Mouse (Mus musculus): Measurements from ENCODE around the gene Urb2. TPM values are rescaled to one million over a fixed set of nuclear protein-coding genes. Genes with fewer than 3 reads are reported as not detected.
A peak's percentile ranks its signal among the peaks of the same experiment; 100 is the strongest.

The Urb2 gene
- 1 to 10 TPM; 6.7 to 7.2 TPM for total RNA-seq (2021)
- long read RNA-seq, experiment 1, partial matches to known transcripts = 0 of 2 reads
- long read RNA-seq, experiment 1, other reads (novel, unspliced or antisense) = 2 of 2 reads
- long read RNA-seq, experiment 2, partial matches to known transcripts = 2 of 3 reads
- long read RNA-seq, experiment 2, other reads (novel, unspliced or antisense) = 1 of 3 reads

DNA sequence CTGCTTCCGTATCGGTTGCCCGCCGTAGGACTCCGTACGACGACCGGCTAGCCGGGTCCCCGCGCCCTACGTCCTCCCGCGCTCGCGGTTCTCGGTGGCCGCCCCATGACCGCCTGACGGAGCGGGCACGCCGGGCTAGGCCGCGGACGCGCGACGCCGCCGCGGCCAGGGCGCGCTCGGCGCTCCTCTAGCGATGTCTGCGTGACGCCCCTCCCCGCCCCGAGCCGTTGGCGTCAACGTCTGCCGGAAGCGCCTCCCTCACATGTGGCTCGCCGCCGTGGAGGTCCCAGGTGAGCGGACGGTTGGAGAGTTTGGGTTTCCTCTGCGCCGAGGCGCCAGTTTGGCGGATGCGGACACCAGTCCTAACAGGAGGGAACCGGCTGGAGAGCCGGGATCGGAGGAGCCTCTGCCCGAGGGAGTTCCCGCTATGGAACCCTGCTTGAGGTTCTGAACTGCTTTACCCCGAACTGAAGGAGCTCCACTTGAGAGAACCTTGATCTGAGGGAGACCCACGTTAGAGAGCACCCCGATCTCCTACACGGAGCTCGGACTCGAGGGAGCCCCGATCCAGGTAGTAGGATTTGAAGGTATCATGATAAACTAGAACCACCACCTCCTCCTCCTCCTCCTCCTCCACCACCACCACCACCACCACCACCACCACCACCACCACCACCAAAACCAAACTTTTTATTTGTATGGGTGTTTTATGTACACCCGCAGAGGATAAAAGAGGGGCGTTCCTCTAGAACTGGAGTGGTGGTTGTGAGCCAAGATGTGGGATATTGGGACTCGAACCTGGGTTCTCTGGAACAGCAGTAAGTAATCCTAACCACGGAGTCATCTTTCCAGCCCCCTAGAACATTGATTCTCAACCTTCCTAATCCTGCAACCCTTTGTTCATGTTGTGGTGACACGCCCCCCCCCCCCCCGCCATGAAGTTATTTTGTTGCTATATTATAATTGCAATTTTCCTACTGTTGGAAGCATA lies at the start of gene Urb2, which contains the start of gene Taf5l:
Urb2 (plus strand) TSS at position 272 of the 991 bp plus-strand sequence.
Taf5l (minus strand) TSS at position 161 of the 991 bp plus-strand sequence.
- DNase-seq = peak; percentile 95

GRCm38 (mm10) chr8:123973495-123973894 lies 47.8 kb upstream of the Urb2 start:
- DNase-seq = no peak

DNA sequence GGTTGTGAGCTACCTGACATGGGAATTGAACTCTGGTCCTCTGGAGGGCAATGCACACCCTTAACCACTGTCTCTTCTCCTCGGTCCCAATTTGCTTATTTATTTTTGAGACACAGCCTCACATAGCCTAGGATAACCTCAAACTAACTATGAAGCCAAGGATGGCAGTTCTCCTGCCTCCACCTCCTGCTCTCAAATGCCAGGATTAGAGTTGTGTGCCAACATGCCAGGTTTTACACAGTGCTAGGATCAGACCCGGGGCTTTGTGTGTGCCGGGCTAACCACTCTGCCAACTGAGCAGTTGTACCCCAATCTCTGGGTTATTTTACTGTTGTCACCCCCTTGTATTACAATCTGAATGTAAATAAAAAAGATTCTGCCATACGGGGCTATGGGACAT lies 43.8 kb upstream of the Urb2 start:
- no peak for DNase-seq

DNA sequence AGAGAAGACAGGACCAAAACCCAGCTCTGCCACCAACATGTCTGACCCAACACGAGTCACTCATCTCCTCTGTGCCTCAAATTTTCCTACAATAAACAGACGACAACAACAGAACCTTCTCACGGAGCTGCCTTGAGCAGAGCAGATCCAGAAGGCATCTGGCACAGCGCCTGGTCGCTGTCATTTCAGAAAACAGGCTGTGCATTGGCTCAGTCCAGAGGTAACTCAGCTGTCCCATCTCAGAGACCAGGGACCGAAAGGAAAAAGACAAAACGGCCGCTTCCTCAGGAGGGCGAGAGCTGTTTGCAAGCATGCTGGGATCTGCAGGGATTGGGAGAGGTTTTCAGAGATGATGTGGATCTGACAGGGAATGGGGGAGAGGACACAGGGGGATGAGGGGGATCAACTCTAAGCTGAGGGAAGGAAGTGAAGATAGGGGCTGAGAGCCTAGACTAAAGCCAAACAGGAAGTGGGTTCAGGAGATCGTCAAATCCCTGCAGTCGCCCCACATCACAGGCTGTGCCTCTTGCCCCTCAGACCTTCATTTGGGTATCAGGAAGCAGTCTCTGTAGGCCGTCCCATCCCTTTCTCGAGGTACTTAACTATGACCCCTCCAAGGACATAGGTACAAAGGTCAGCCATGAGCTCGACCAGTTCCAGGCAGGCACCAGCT lies 43.0 kb upstream of the Urb2 start:
- DNase-seq = peak; percentile 46 to 56

- DNase-seq = no peak
Observed at GRCm38 (mm10) chr8:123978926-123979325, 42.4 kb upstream of the Urb2 start.

DNA sequence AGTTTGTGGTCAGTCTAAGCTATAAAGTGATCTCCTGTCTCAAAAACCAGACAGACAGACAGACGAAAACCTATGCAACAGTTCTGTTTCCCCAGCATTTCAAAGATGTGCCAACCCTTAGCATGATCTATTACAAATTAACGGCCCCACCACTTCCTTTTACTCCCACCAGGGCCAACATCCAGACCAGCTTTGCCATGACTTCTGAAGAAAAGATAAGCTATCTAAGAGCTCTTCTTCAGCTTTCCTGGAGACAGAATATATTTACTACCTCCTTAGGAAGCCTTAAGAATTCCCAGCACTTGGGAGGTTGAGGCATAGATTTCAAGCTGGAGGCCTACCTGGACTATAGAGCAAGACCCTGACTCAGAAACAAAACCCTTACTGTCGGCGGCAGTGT lies 41.1 kb upstream of the Urb2 start:
- no peak for DNase-seq

GRCm38 (mm10) chr8:123981674-123982073 lies 39.6 kb upstream of the Urb2 start:
- peak; percentile 12 to 40 for DNase-seq

DNA sequence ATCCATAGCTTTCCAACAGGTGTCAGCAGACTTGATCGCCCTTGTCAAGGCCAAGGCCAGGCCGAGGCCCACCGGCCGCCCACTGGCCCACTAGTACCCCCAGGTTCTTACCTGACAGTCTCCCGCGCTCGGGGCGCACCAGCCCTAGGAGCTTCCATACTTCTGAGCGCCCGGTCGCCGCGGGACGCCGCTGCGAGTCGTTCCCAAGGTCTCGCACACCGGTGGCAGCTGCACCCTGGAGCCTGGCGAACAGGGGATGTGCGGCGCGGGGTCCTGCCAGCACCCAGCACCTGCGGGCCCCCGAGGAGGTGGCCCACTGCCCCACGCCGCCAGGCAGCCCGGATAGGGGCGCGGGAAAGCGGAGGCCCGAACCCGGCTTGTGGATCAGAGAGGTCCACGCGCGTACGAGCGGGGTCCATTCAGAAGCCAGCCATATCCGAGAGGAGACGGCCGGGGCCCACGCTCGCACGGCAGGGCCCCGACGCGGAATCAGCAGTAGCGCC lies 39.0 kb upstream of the Urb2 start:
- DNase-seq = no peak

GRCm38 (mm10) chr8:123982826-123983400 lies 38.4 kb upstream of the Urb2 start, which contains the start of gene Abcb10:
Gene Abcb10, minus strand, starts transcription at chr8:123983122.
- peak; percentile 92 to 96 for DNase-seq

- DNase-seq = peak; percentile 23 to 47
Observed at GRCm38 (mm10) chr8:123988605-123989038, 32.7 kb upstream of the Urb2 start.

- peak; percentile 30 for DNase-seq
Observed at GRCm38 (mm10) chr8:123989128-123989527, 32.2 kb upstream of the Urb2 start.

- DNase-seq = no peak
Observed at GRCm38 (mm10) chr8:123990277-123991049, 30.8 kb upstream of the Urb2 start.

DNA sequence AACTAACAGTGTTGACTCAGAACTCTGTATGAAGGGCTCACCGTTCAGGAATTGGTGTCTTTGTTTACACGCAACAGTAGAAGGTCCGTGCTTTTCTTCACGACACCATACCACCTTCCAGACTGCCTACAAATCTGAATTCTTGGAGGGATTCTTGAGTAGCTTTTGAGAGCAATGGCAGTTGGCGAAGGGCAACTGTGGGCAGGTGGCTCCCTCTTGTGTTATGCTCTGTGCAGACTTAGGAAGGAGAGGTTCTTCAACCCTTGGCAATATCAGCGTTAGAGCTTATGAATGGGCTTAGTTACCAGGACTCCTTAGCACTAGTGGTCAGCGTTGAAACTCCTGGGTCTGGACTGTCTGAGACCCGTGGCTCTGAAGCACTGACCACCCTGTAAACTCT lies 28.7 kb upstream of the Urb2 start:
- DNase-seq = no peak

- no peak for DNase-seq
Observed at GRCm38 (mm10) chr8:123993597-123993996, 27.7 kb upstream of the Urb2 start.

- DNase-seq = no peak
Observed at GRCm38 (mm10) chr8:123993997-123994396, 27.3 kb upstream of the Urb2 start.

- DNase-seq = peak; percentile 27 to 41
Observed at GRCm38 (mm10) chr8:123999568-123999967, 21.7 kb upstream of the Urb2 start.

DNA sequence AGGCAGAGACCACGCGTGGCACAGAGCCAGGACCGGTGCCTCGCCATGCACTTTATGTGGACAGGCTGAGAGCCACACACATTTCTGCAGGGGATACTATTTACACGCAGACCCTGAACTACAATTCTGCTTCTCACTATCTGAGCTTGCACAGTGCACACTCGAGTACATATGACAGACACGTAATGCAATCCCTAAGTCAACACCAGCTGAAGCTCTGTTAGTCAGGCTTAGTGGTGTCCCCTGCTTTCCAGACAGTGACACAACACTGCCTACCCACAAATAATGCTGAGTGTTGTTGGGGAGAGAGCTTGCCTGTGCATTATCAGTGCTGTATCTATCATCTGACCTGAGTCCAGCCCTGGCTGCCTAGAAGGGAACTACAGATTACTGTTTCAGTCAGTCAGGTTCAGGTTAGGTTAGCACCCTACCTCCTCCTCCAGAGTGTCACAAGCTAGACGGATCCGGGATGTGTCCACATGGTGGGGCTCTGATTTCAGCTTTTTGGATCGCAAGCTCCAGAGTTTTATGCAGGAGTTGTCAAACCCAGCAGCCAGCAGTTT lies 18.7 kb upstream of the Urb2 start:
- DNase-seq = no peak

- DNase-seq = no peak
Observed at GRCm38 (mm10) chr8:124007829-124008228, 13.5 kb upstream of the Urb2 start.

- no peak for DNase-seq
Observed at GRCm38 (mm10) chr8:124011580-124011979, 9.7 kb upstream of the Urb2 start.

DNA sequence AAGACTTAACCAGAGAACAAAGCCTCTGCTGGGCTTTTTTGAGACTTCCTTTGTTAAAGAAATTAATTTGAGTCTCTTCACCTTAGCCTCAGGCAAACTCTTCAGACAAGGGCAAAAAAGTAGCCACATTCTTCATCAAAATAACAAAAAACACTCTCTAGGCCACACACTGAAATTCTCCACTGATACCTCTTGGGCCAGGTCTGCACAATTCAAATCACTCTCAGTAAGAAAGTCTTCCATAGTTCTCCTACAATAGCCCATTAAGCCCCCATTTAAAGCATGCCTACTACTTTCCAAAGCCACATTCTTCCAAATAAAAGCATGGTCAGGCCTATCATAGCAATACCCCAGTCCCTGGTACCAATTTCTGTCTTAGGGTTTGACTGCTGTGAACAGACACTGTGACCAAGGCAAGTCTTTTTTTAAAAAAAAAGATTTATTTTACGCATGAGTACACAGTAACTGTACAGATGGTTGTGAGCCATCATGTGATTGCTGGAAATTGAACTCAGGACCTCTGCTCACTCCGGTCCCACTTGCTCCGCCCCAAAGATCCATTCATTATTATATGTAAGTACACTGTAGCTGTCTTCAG lies 9.2 kb upstream of the Urb2 start:
- DNase-seq = no peak

Data from heart, adult 18-20 months (tissue).